Mouse (Mus musculus) forebrain, embryonic 15.5 days (tissue): ENCODE data around the gene Dnajb5. TPM values are rescaled to one million over a fixed set of nuclear protein-coding genes. Genes with fewer than 3 reads are reported as not detected.
A peak's percentile ranks its signal among the peaks of the same experiment; 100 is the strongest.

Source experiments
- ATAC-seq: fragments of 200-750 bp; cut with Nextera tagmentation; replicated peaks from 2 replicates; pipeline ENCODE4 v1.8.0; 2017; ENCODE audit warnings: mild to moderate bottlenecking, moderate TSS enrichment, moderate library complexity
- H3K27ac ChIP-seq: fragments of 300-500 bp; sonication (generic); replicated peaks from 2 replicates; pipeline ENCODE4 v1.5.1; 2015; ENCODE audit warnings: mild to moderate bottlenecking, inconsistent platforms
- H3K27me3 ChIP-seq: fragments of 300-500 bp; sonication (generic); 2 replicates; pipeline ENCODE4 v1.6.1; 2015; ENCODE audit warnings: inconsistent platforms
- H3K36me3 ChIP-seq: fragments of 300-500 bp; sonication (generic); 2 replicates; pipeline ENCODE4 v1.6.1; 2015; ENCODE audit warnings: mild to moderate bottlenecking, inconsistent platforms
- H3K4me1 ChIP-seq: fragments of 300-500 bp; sonication (generic); 2 replicates; pipeline ENCODE4 v1.6.1; 2015; ENCODE audit warnings: inconsistent platforms
- H3K4me2 ChIP-seq: fragments of 300-500 bp; sonication (generic); replicated peaks from 2 replicates; pipeline ENCODE4 v1.6.1; 2015; ENCODE audit warnings: mild to moderate bottlenecking, inconsistent platforms
- H3K4me3 ChIP-seq: fragments of 300-500 bp; sonication (generic); 2 replicates; pipeline ENCODE4 v1.5.1; 2015; ENCODE audit warnings: mild to moderate bottlenecking, inconsistent platforms
- H3K9ac ChIP-seq: fragments of 300-500 bp; sonication (generic); replicated peaks from 2 replicates; pipeline ENCODE4 v1.6.1; 2015; ENCODE audit warnings: mild to moderate bottlenecking, inconsistent platforms
- H3K9me3 ChIP-seq: fragments of 300-500 bp; sonication (generic); 2 replicates; pipeline ENCODE4 v1.6.1; 2016; ENCODE audit warnings: inconsistent platforms
- WGBS: fragments of 180-500 bp; shearing (Covaris S2); methylation state at CpG from one replicate; pipeline ENCODE4 v1.1.7; 2015; ENCODE audit warnings: mixed read lengths; 5-methylcytosine and 5-hydroxymethylcytosine counted together
- polyA plus RNA-seq: library from polyadenylated mRNA; unstranded; fragments of >200 nt; fragmentation: Nextera tagmentation; extraction: Ambion mirVana; gene quantifications from 2 replicates; pipeline ENCODE4 v1.2.1, GENCODE M21; 2015

The Dnajb5 gene
- polyA plus RNA-seq, 1 experiment from 2014 or later = 55.1 TPM

DNA sequence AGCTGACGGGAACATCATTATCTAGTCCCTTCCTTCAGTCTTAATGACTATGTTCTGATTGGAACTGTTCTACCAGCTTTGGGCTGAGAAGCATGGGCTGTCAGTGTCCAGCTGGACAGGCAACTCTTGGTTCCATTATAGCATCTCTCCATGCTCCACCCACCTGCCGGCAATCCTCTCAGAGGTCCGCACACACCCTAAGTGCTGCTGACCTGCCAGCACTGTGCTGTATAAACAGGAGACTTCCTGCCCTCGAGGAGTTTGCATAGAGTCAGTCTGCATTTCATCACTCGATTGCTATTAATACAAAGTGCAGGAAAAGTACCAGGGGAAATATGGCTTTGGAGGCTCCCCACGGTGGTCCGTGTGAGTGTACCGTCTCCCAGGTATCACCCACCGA lies 28.9 kb upstream of the Dnajb5 start:
- Histone ChIP-seq H3K9me3 (no peaks in the 10 kb centered on the region), H3K9ac (no peak overlapping the region), H3K36me3 (no peaks in the 10 kb centered on the region), H3K4me3 (no peak overlapping the region), H3K4me2 (no peak overlapping the region), H3K4me1 (peaks cover 5% of the 10 kb centered on the region; the same call in 1 of the 2 replicates), H3K27me3 (peaks cover 3% of the 10 kb centered on the region; the same call in 1 of the 2 replicates), H3K27ac (no peak overlapping the region)
- no peak for ATAC-seq
- 86% methylated on average over 9 of the region's 9 CpGs for WGBS

DNA sequence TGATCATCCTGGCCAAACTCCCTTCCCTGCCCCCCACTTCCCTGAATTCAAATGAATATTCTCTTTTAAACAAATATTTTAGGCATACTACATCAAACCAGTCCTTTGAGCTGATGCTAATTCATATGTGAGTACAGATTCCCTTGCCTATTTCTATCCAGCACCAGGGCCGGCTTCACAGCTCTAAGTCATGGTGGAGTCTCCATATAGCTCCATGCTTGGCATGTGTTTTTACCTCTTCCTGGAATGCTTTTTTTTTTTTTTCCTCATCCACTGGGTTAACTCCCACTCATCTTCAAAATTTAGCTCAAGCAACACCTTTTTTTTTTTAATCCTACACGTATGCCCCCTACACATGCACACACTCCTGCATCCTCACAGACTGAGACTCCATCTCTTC lies 28.1 kb upstream of the Dnajb5 start:
- no peaks in the 10 kb centered on the region for H3K27me3 ChIP-seq
- no peak overlapping the region for H3K27ac ChIP-seq
- ATAC-seq = no peak
- H3K9me3 ChIP-seq = no peaks in the 10 kb centered on the region
- H3K4me2 ChIP-seq = no peak overlapping the region
- no peaks in the 10 kb centered on the region for H3K36me3 ChIP-seq
- H3K4me3 ChIP-seq = no peak overlapping the region
- H3K4me1 ChIP-seq = peaks cover 2% of the 10 kb centered on the region; the same call in 1 of the 2 replicates
- no peak overlapping the region for H3K9ac ChIP-seq
- 73% methylated on average over 2 of the region's 2 CpGs for WGBS

- ATAC-seq = no peak
- WGBS = 69% methylated on average over 6 of the region's 6 CpGs
- H3K9ac ChIP-seq = no peak overlapping the region
- no peak overlapping the region for H3K4me2 ChIP-seq
- no peaks in the 10 kb centered on the region for H3K36me3 ChIP-seq
- no peak overlapping the region for H3K4me3 ChIP-seq
- no peaks in the 10 kb centered on the region for H3K4me1 ChIP-seq
- no peaks in the 10 kb centered on the region for H3K27me3 ChIP-seq
- no peaks in the 10 kb centered on the region for H3K9me3 ChIP-seq
- no peak overlapping the region for H3K27ac ChIP-seq
Observed at GRCm38 (mm10) chr4:42922056-42922455, 27.6 kb upstream of the Dnajb5 start.

DNA sequence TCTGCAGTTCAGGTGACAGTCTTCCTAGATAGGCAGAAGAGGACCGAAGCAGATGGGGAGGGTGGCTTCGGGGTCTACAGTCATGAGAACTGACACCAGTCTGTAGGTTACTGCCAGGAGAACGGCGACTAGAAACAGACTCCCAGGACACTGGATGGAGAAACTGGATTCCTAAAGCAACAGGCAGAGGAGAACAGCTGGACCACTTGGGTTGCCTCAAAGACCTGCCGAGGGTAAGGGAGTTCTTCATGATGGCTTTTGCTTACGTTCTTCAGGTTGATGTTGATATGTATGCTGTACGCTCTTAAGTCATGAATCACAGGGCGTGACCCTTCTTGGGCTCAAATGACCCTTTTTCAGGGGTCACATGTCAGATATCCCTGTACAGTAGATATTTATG lies 27.2 kb upstream of the Dnajb5 start:
- H3K27me3 ChIP-seq = no peaks in the 10 kb centered on the region
- H3K9ac ChIP-seq = no peak overlapping the region
- H3K4me2 ChIP-seq = no peak overlapping the region
- 94% methylated on average over 8 of the region's 8 CpGs for WGBS
- H3K36me3 ChIP-seq = no peaks in the 10 kb centered on the region
- H3K27ac ChIP-seq = no peak overlapping the region
- ATAC-seq = no peak
- no peaks in the 10 kb centered on the region for H3K4me1 ChIP-seq
- H3K9me3 ChIP-seq = no peaks in the 10 kb centered on the region
- no peak overlapping the region for H3K4me3 ChIP-seq

GRCm38 (mm10) chr4:42924095-42924710 lies 25.4 kb upstream of the Dnajb5 start:
- Histone ChIP-seq H3K27me3 (no peaks in the 10 kb centered on the region), H3K9ac (no peak overlapping the region), H3K4me3 (no peak overlapping the region), H3K9me3 (no peaks in the 10 kb centered on the region), H3K27ac (no peak overlapping the region), H3K4me2 (no peak overlapping the region), H3K4me1 (no peaks in the 10 kb centered on the region), H3K36me3 (no peaks in the 10 kb centered on the region)
- no peak for ATAC-seq
- 50% methylated on average over 13 of the region's 13 CpGs for WGBS

DNA sequence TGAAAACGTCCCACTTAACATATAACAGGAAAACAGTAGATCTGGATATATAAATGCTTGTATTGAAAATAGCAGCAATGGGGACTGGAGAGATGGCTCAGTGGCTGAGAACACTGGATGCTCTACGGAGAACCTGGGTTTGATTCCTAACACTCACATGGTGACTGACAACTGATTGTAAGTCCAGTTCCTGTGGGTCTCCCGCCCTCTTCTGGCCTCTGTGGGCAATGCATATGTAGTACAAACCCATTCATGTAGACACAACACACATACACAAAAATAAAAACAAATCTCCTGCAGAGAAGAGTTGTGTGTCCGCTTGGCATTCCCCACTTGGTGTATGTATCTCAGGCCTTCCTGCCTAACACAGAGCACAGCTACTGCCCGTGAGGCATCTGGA lies 21.4 kb upstream of the Dnajb5 start:
- H3K9me3 ChIP-seq = no peaks in the 10 kb centered on the region
- no peaks in the 10 kb centered on the region for H3K36me3 ChIP-seq
- H3K9ac ChIP-seq = no peak overlapping the region
- H3K27me3 ChIP-seq = no peaks in the 10 kb centered on the region
- no peak overlapping the region for H3K4me3 ChIP-seq
- 0 out of 2 replicates have a peak, but pooled peaks cover under 1% of the 10 kb centered on the region for H3K4me1 ChIP-seq
- no peak overlapping the region for H3K4me2 ChIP-seq
- no peak overlapping the region for H3K27ac ChIP-seq
- no peak for ATAC-seq
- 89% methylated on average over 5 of the region's 5 CpGs for WGBS

- H3K9me3 ChIP-seq = no peaks in the 10 kb centered on the region
Observed at GRCm38 (mm10) chr4:42928952-42929351, 20.7 kb upstream of the Dnajb5 start.

DNA sequence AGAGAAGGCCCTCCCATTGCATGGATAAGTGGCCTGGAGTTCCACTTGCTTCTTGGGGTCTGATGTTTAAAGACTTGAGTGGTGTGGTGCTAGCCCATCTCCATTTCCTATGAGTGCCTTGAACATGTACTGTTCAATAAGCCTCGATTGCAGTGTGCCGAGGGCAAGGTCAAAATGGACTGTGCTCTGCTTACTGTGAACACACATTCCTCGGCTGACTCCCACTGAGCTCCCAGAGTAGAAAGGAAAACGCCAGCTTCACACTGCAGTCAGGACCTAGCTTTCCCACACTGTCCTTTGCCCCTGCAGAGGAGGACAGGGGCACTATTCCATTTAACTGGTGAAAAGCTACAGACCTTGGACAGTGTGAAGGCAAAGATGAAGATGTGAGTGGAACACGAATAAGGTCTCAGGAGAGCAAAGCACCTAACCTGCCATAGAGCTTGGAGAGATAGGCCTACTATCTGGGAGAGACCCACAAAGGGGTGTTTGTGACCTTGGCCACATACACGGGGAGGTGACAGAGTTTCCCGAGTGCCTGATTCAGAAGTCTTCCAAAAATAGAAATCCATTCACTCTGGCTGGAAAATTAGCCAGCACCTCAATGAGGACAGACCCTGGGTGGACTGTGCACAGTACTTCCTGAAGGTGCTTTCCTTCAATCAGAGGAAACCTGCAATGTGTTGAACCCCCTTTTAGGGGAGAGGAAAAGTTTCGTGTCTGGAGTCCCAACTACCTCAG lies 17.2 kb upstream of the Dnajb5 start:
- WGBS = 69% methylated on average over 8 of the region's 8 CpGs
- Histone ChIP-seq H3K9ac (no peak overlapping the region), H3K4me2 (no peak overlapping the region), H3K9me3 (no peaks in the 10 kb centered on the region), H3K4me3 (no peak overlapping the region), H3K36me3 (no peaks in the 10 kb centered on the region), H3K27ac (no peak overlapping the region), H3K27me3 (peaks cover 6% of the 10 kb centered on the region; the same call in 1 of the 2 replicates), H3K4me1 (peaks cover 7% of the 10 kb centered on the region; the same call in 1 of the 2 replicates)
- no peak for ATAC-seq

More at GRCm38 (mm10) chr4:42928952-42929351, 20.7 kb upstream of the Dnajb5 start:
- peaks cover 7% of the 10 kb centered on the region; the same call in 1 of the 2 replicates for H3K4me1 ChIP-seq
- H3K4me2 ChIP-seq = no peak overlapping the region
- no peak overlapping the region for H3K27ac ChIP-seq
- 96% methylated on average over 9 of the region's 9 CpGs for WGBS
- no peaks in the 10 kb centered on the region for H3K36me3 ChIP-seq
- ATAC-seq = no peak
- H3K9ac ChIP-seq = no peak overlapping the region
- no peaks in the 10 kb centered on the region for H3K27me3 ChIP-seq
- no peak overlapping the region for H3K4me3 ChIP-seq

DNA sequence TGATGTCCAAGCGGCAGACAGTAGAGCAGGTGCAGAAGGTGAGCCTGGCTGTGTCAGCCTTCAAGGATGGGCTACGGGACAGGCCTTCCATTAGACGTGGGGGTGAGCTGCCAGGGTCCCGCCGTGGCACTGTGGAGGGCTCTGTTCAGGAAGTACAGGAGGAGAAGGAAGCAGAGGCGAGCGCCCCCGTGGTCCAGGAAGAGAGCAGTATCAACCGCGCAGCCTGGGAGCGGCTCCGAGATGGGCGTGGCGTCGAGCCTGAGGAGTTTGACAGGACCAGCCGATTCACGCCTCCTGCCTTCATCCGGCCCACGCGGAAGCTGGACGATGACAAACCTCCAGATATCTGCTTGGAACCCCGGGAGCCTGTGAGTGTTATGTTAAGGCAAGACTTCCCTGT lies 16.0 kb upstream of the Dnajb5 start:
- H3K9ac ChIP-seq = no peak overlapping the region
- peak; percentile 79 for ATAC-seq
- H3K27ac ChIP-seq = no peak overlapping the region
- H3K4me1 ChIP-seq = peaks cover 7% of the 10 kb centered on the region; the same call in 1 of the 2 replicates
- no peaks in the 10 kb centered on the region for H3K9me3 ChIP-seq
- no peaks in the 10 kb centered on the region for H3K36me3 ChIP-seq
- 9% methylated on average over 22 of the region's 22 CpGs for WGBS
- H3K4me2 ChIP-seq = peak overlapping the region; percentile 35
- peaks cover 6% of the 10 kb centered on the region; the same call in 1 of the 2 replicates for H3K27me3 ChIP-seq
- no peak overlapping the region for H3K4me3 ChIP-seq

DNA sequence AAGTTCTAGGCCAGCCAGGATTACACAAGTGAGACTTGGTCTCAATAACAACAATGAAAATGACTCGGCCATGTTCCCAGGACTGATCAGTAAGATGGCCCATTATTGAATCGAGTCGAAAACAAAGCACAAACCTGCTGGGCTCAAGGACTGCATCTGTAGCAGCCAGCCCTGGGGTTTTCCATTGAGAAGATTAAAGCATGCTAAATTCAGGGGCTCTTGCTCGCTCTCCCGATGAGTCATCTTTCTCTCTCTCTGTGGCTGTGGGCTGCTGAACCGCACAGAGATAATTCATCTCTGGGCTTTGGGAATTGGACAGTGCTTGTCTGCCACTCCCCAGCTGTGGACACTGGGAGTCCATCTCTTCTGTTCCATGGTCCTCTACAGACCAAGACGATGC lies 8.2 kb upstream of the Dnajb5 start:
- Histone ChIP-seq H3K9me3 (no peaks in the 10 kb centered on the region), H3K4me1 (peaks cover 31% of the 10 kb centered on the region), H3K36me3 (no peaks in the 10 kb centered on the region), H3K4me3 (no peak overlapping the region), H3K4me2 (no peak overlapping the region), H3K27ac (no peak overlapping the region), H3K27me3 (no peaks in the 10 kb centered on the region), H3K9ac (no peak overlapping the region)
- ATAC-seq = no peak
- 77% methylated on average over 7 of the region's 7 CpGs for WGBS

GRCm38 (mm10) chr4:42943341-42943740 lies 6.3 kb upstream of the Dnajb5 start:
- Histone ChIP-seq H3K4me3 (no peak overlapping the region), H3K9me3 (no peaks in the 10 kb centered on the region), H3K36me3 (no peaks in the 10 kb centered on the region), H3K27me3 (no peaks in the 10 kb centered on the region), H3K9ac (no peak overlapping the region), H3K4me2 (no peak overlapping the region), H3K4me1 (peaks cover 51% of the 10 kb centered on the region), H3K27ac (peak overlapping the region; percentile 54)
- WGBS = 22% methylated on average over 5 of the region's 5 CpGs
- ATAC-seq = peak; percentile 65

DNA sequence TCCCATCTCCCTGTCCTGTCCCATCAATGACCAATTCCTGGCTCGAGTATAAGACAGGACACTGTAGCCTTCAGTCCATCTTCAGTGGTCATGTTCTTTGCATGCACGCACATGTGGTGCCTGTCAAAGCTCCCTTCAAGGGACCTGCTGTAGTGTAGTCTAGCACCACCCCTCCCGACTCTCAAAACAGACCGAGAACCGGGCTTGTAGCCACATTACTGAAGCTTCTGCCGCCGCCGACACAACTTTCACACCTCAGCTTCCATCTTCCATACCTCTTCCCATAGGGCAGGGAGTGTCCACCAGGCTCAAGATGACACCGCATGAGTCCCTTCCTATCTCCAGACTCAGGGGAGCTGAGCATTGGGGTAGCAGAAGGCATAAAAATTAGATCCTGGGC lies 5.4 kb upstream of the Dnajb5 start:
- 76% methylated on average over 9 of the region's 9 CpGs for WGBS
- Histone ChIP-seq H3K9me3 (no peaks in the 10 kb centered on the region), H3K4me1 (peaks cover 59% of the 10 kb centered on the region), H3K9ac (no peak overlapping the region), H3K4me3 (no peak overlapping the region), H3K27me3 (no peaks in the 10 kb centered on the region), H3K27ac (no peak overlapping the region), H3K36me3 (no peaks in the 10 kb centered on the region), H3K4me2 (no peak overlapping the region)
- no peak for ATAC-seq
